Mouse (Mus musculus): Measurements from ENCODE around the gene Ccl20.

Ccl20 gene

GRCm38 (mm10) chr1:83116447-83117137 lies at the start of gene Ccl20:
Gene Ccl20, plus strand, starts transcription at chr1:83116766.
- no peak for DNase-seq (ENCODE audit: low read depth, low spot score)

DNA sequence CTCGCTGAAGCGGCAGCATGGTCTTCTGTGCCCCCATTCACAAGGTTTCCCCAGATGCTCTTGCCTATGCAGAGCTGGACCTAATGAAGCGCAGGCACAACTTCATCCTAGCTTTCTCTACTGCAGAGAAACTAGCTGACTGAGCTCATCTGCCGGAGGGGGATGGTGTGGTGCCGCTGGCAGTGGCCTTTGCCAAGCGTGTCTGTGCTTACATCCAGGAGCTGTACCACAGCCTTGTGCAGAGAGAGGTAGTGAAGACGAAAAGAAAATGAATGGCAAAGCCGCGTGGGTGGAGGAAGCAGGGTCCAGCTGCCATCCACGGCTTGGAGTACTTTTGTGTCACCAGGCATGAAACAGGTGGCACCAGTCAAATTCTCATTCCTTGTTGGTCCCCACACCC lies 49.4 kb upstream of the Ccl20 start:
- no peak for DNase-seq (ENCODE audit: low read depth, low spot score)

- no peak for DNase-seq (ENCODE audit: low read depth, low spot score)
These were observed 40.9 kb upstream of the Ccl20 start for GRCm38 (mm10) chr1:83075526-83076189.

GRCm38 (mm10) chr1:83076190-83076917 lies 40.2 kb upstream of the Ccl20 start:
- DNase-seq (ENCODE audit: low read depth, low spot score), result no peak

DNA sequence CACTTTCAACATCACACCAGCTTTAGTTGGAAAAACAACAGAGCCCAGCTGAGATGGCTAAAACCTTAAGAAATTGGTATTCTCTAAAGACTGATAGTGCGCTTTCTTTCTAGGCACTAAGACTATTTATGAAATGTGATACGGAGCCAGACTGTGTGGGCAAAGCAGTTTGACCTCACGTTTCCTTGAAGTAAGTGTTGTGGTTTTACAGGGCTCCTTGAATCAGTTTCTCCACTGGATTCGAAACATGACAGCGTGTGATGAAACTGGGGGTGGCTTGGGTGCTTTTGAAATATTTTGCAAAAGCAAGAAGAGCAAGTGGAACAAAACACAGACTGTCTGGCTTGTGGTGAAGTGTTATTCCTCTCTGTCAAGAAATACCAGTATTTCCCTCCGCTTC lies 39.5 kb upstream of the Ccl20 start:
- no peak for DNase-seq (ENCODE audit: low read depth, low spot score)

DNA sequence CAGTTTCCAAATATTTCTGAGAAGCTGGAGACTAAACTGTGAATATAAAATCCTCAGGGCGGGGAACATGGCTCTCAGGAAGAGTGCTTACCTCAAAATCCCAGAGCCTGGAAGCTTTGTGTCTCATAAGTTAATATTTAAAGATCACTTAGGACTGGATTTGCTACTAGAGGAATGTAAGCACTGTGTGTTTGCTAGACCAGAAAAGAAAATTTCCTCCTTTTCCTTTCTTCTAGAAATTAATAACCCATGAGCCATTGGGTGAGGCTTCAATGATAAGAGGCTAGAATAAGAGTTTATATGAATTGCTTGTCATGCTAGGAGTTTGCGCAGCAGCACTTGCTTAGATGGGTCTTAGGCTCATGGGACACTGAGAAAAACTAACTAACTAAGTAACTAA lies 31.8 kb upstream of the Ccl20 start:
- DNase-seq (ENCODE audit: low read depth, low spot score), result no peak

DNA sequence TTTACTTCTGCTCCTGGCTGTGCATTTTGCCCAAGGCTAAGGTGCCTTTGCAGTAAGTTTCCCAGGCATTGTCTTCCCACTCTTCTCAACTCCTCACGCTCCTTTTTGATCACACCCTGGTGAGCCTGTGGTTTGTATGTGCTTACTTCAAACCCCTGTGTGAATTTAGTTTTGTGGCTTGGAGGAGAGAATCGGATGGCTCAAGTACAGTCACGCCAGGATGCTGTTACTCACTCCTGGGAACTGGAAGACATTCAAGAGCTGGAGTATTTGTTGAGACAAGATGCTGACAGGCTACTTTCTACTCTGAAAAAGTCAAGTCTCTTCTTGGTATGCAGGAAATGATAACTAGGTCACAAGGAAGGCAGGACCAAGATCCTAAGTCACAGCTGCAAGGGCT lies 25.3 kb upstream of the Ccl20 start:
- no peak for DNase-seq (ENCODE audit: low read depth, low spot score)

- no peak for DNase-seq (ENCODE audit: low read depth, low spot score)
These were observed 19.6 kb upstream of the Ccl20 start for GRCm38 (mm10) chr1:83096935-83097334.

- no peak for DNase-seq (ENCODE audit: low read depth, low spot score)
These were observed 17.4 kb upstream of the Ccl20 start for GRCm38 (mm10) chr1:83099160-83099559.

- DNase-seq (ENCODE audit: low read depth, low spot score), result no peak
These were observed 16.9 kb upstream of the Ccl20 start for GRCm38 (mm10) chr1:83099580-83100137.

GRCm38 (mm10) chr1:83101891-83102290 lies 14.7 kb upstream of the Ccl20 start:
- DNase-seq (ENCODE audit: low read depth, low spot score), result no peak

DNA sequence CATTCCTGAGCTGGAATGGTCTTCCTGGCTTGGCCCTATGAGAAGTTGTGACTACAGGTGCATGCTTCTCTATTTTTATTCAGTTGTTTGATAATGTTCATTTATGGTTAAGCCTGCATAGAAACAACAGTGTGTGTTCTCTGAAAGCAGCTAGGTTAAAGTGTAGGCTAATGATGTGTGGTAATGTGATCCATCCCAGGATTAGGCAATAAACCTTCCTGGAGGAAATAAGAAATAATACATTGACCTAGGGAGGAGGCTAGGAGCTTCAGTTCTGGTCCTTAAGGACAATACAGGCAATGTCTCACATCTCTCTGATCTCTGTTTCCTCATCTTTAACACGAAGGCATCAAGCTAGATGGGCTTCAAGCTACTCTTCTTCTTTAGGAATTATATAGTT lies 11.1 kb upstream of the Ccl20 start:
- no peak for DNase-seq (ENCODE audit: low read depth, low spot score)

DNA sequence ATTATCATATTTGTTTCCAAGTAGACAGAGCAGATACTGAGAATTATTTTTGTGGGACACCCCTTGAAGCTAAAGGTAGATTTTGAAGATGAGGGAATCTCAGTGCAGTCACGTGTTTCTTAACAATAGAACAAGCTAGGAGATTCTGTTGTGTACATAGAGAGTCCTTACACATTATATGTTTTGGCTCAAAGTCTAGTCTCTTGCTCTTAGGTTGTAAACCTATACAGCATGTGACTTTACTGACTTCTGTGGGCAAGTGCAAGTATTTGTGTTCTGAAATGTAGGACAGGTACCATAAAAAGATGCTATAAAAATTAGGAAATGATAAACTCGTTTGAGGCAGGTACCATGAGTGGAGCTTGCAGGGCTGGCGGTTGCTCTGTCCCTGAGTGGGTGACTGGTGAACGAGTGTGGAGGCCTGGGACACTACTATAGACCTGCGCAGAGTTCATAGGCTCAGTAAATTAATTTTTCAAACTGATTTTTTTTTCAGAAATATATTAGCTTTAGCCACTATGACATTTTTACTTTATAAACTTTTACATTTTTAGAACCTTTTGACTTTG lies 9.1 kb upstream of the Ccl20 start:
- no peak for DNase-seq (ENCODE audit: low read depth, low spot score)

DNA sequence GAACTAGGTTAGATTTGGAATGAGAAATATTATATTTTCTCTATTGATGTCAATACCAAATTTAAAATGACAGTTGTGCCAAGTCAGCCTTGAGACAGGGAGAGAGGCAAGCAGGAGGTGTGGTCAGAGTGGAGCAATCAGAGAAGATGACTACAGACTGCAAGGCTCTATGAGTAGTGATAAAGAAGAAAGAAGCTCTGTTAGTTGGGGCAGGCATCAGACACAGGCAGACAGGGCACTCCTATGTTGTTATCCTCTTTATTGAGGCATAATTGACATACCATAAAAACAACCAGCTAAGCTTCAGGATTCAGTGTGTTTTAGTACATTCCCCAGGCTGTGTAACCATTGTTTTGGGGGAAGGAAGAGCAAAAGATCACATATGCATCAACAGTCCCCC lies 5.6 kb upstream of the Ccl20 start:
- DNase-seq (ENCODE audit: low read depth, low spot score), result no peak

DNA sequence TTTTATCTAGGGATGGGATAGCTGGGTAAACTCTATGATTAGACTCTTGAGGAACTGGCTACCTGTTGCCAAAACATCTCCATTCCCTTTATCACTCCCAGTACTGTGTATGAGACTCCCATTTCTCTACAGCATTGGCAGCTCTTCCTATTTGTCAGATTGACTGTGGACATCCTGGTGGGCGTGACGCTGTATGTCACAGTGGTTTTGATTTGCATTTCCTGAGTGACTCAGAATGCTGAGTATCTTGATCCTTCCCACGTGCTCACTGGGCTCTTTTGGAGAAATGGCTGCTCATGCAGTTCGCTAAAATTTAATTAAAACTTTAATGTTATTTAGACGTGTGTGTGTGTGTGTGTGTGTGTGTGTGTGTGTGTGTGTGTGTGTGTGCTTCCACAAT lies 4.8 kb upstream of the Ccl20 start:
- DNase-seq (ENCODE audit: low read depth, low spot score), result no peak

DNA sequence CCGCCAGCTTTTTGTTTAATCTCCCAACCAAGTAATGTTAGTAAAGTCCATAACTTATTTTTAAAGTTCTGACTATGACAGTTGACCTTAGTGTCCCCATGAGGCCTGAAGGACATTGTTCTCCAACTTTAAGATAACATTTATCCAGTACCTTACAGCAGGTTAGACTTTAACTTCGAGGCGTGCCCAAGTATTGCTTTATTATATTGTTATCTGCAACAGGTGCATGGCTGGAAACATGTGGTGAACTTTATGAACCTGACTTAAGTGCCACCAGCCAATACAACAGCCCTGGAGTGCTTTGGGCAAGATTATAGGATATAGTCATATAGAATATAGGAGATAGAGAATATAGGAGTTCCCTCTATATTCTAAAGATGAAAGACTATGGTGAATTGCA lies 651 bp downstream of the Ccl20 start:
- DNase-seq (ENCODE audit: low read depth, low spot score), result no peak

DNA sequence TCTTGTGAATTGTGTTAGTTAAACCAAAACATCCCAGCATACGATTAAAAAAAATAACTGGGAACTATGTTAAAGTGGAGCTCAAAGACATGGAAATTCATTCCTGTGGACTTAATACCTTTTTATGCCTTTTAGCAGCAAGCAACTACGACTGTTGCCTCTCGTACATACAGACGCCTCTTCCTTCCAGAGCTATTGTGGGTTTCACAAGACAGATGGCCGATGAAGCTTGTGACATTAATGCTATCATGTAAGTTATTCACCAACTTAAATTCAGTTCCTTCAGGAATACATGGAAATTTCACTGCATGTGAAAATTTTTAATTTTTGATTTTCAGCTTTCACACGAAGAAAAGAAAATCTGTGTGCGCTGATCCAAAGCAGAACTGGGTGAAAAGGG lies 1.1 kb downstream of the Ccl20 start:
- DNase-seq (ENCODE audit: low read depth, low spot score), result peak; percentile 65

- no peak for DNase-seq (ENCODE audit: low read depth, low spot score)
These were observed 3.3 kb downstream of the Ccl20 start for GRCm38 (mm10) chr1:83119903-83120302.

DNA sequence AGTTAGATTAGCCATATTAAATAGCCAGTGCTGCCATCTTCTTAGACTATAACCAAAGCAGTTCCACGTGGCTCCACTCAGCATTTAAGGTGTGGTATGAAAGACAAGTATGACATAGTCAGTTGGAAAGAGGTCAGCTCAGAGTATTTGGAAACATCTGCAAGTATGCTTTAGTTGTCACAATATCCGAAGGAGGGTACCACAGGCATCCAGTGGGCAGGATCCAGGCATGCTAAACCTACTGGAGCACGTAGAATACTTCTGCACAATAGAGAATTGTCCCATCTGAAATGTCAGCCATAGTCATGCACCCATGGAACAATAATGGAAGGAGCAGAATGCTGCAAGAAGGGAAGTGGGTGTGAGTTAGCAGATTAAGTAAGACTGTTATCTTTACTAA lies 3.7 kb downstream of the Ccl20 start:
- DNase-seq (ENCODE audit: low read depth, low spot score), result no peak

DNA sequence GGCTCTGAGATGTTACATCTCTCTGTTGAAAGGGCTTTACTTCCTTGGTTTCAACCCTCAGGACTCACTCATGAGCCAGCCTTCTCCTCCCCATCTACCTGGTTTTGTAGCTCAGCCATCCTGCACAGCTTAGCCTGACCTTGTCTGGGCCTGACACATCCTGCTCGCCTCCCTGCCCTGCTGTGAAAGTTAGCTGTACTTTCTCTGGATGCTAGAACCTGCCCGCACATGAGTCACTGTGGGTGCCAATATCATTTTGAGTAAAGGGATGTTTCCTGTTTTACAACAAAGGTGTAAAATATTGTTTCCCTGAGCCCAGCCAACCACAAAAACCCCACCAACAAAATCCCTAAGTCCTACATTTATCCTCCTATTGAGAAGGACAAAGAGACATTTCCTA lies 6.6 kb downstream of the Ccl20 start:
- no peak for DNase-seq (ENCODE audit: low read depth, low spot score)

DNA sequence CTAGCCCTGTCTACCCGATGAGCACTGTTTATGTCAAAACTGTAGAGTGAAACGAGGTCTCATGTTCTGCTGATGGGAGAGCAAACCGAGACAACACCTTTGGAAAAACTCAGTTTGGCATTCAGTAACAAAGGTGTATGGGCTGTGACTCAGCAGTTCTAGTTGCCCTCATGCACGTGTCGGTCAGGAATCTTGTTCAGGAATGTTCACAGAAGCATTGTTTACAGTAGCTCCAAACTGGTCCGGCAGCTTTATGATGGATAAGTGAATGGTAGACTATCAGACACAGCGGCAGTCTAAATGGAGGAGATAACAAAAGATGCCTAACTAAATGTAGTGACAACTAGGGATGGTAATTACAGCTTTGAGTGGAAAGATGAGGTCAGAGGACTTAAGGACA lies 19.3 kb downstream of the Ccl20 start:
- DNase-seq (ENCODE audit: low read depth, low spot score), result no peak

DNA sequence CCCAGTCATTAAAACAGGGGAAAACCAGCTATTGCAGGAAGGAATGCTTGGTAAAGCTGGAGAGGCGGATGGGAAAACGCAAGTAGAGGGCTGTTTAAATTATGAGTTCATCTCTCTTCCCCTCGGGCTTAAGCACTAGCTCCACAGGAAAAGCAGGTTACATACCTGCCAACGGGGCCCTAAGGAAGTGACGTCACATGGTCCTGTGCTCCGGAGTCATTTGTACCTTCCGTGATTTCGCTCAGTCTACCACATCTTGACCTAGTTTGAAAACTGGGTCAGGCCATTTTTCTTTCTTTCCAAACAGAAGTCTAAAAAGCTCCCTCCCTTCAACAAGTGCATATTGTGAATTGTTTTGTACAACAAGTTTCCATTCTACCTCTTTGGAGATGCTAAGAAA lies 21.3 kb downstream of the Ccl20 start:
- no peak for DNase-seq (ENCODE audit: low read depth, low spot score)
